Mouse (Mus musculus) hindbrain, embryonic 12.5 days (tissue): ENCODE results near the gene Gm13539. TPM values are rescaled to one million over a fixed set of nuclear protein-coding genes. Genes with fewer than 3 reads are reported as not detected.
"Not testable (repeated sequence)": the region's sequence is repeated elsewhere in the genome, so short reads cannot be mapped to it uniquely, and the experiment has no call there.

Experiments
- ATAC-seq: fragments of 200-750 bp; cut with Nextera tagmentation; 2 replicates; pipeline ENCODE4 v1.8.0; 2017; ENCODE audit warnings: moderate TSS enrichment; ENCODE audit not compliant: low FRiP score
- H3K27ac ChIP-seq: fragments of 300-500 bp; sonication (generic); 2 replicates; pipeline ENCODE4 v1.5.1; 2016; ENCODE audit warnings: mild to moderate bottlenecking
- H3K27me3 ChIP-seq: fragments of 300-500 bp; sonication (generic); 2 replicates; pipeline ENCODE4 v1.6.1; 2016; ENCODE audit warnings: mild to moderate bottlenecking
- H3K36me3 ChIP-seq: fragments of 300-500 bp; sonication (generic); 2 replicates; pipeline ENCODE4 v1.6.1; 2016; ENCODE audit warnings: mild to moderate bottlenecking
- H3K4me1 ChIP-seq: fragments of 300-500 bp; sonication (generic); 2 replicates; pipeline ENCODE4 v1.6.1; 2016
- H3K4me2 ChIP-seq: fragments of 300-500 bp; sonication (generic); replicated peaks from 2 replicates; pipeline ENCODE4 v1.6.1; 2016; ENCODE audit warnings: mild to moderate bottlenecking
- H3K4me3 ChIP-seq: fragments of 300-500 bp; sonication (generic); 2 replicates; pipeline ENCODE4 v1.5.1; 2016; ENCODE audit warnings: mild to moderate bottlenecking
- H3K9ac ChIP-seq: fragments of 300-500 bp; sonication (generic); 2 replicates; pipeline ENCODE4 v1.6.1; 2016; ENCODE audit warnings: mild to moderate bottlenecking, moderate library complexity
- H3K9me3 ChIP-seq: fragments of 300-500 bp; sonication (generic); replicated peaks from 2 replicates; pipeline ENCODE4 v1.6.1; 2016; ENCODE audit warnings: mild to moderate bottlenecking
- WGBS: fragments of 180-500 bp; shearing (Covaris S2); methylation state at CpG from one replicate; pipeline ENCODE4 v1.1.7; 2016; 5-methylcytosine and 5-hydroxymethylcytosine counted together
- polyA plus RNA-seq: library from polyadenylated mRNA; unstranded; fragments of >200 nt; fragmentation: Nextera tagmentation; extraction: Ambion mirVana; gene quantifications from 2 replicates; pipeline ENCODE4 v1.2.1, GENCODE M21; 2016

The Gm13539 gene
- polyA plus RNA-seq: not detected in 2 replicates

DNA sequence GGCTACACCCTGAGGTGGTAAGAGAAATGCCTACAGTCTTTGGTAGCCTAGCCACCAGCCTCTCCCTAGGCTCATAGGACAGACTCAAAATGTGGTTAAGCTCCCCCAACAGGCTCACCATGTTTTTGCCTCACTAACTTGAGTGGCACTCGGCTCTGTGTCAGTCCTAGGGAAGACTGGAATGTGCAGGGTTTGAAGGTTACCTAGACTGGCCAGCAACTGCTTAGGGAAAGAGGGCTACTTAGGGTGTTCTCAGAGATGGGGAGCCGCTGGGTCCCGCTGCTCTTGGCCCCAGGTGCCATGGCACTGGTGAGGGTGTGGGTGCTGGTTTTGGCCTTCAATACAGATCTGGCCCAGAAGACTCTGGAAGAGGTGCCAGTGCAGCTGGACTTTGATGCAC is at the start of gene Gm13539:
TSS of gene Gm13539 (plus strand) at position 301 of the 400 bp plus-strand sequence.
- Histone ChIP-seq H3K9ac (no peak within 1 kb of the TSS), H3K27ac (no peak within 1 kb of the TSS), H3K9me3 (no peaks in the 10 kb centered on the region), H3K4me1 (0 out of 2 replicates have a peak, but pooled peaks cover 6% of the 10 kb centered on the region), H3K36me3 (no peaks in the 10 kb centered on the region), H3K4me3 (no peak within 1 kb of the TSS), H3K4me2 (no peak within 1 kb of the TSS), H3K27me3 (no peaks in the 10 kb centered on the region)
- 91% methylated on average over 3 of the region's 3 CpGs for WGBS
- ATAC-seq: no peak

DNA sequence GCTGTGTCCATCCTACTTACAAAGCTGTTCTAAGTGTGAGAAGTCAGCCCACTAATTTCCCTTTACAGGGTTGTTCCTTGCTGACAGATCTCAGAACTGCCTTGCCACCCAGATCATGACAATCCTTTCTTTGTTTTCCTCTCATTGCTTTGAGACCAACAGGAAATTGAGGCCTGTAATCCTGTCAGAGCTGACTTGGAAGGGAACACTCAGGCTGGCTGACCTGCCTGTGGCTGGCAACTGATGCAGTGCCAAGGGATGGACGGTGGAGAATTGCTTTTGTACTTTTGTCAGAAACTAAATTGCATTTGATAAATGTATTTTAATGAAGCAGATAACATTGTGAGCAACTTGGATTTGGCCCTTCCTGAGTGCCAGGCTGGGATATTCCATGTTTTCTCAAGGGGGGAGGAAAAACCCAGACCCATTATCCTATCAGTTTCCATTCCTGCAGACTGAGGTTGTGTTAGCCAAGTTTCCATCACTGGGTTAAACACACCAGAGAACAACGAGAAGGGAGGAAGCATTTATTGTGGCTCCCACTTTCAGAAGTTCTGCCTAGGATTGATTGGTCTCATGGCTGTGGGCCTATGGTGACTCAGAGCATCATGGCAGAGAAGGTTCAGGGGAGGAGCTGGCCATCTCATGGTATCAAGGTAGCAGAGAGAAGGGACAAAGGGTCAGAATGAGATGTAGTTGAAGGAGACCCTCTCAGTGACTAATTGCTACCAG is 48.7 kb upstream of the Gm13539 start:
- WGBS: 63% methylated on average over 2 of the region's 2 CpGs
- no peak overlapping the region for H3K9ac ChIP-seq
- H3K4me3 ChIP-seq: no peak overlapping the region
- H3K4me2 ChIP-seq: no peak overlapping the region
- ATAC-seq: no peak
- no peaks in the 10 kb centered on the region for H3K27me3 ChIP-seq
- H3K36me3 ChIP-seq: no peaks in the 10 kb centered on the region
- H3K27ac ChIP-seq: no peak overlapping the region
- H3K9me3 ChIP-seq: no peaks in the 10 kb centered on the region
- H3K4me1 ChIP-seq: no peaks in the 10 kb centered on the region

DNA sequence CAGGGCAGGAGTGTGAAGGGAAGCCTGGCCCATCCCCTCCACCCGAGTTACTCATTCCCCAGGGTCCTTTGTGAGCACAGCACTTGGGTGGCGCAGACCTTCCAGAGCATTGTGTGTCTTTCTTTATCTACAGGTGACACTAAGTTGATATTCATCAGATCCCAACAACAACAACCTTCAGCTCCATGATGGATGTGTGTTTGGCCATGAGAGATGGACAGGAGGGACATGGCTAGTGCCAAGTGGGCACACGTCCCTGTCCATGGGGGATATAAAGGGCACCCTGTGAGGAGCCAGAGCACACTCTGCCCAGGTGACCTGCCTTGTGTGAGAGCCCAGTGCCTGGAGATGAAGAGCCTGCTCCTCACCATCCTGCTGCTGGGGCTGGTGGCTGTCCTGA is 45.3 kb upstream of the Gm13539 start, which contains the start of gene Obp2b:
TSS of gene Obp2b (plus strand) at position 301 of the 400 bp plus-strand sequence.
- H3K36me3 ChIP-seq, H3K27ac ChIP-seq, ATAC-seq, H3K4me1 ChIP-seq, H3K4me2 ChIP-seq, H3K4me3 ChIP-seq, H3K9ac ChIP-seq, H3K27me3 ChIP-seq, H3K9me3 ChIP-seq: not testable (repeated sequence)
- 84% methylated on average over 3 of the region's 3 CpGs for WGBS

DNA sequence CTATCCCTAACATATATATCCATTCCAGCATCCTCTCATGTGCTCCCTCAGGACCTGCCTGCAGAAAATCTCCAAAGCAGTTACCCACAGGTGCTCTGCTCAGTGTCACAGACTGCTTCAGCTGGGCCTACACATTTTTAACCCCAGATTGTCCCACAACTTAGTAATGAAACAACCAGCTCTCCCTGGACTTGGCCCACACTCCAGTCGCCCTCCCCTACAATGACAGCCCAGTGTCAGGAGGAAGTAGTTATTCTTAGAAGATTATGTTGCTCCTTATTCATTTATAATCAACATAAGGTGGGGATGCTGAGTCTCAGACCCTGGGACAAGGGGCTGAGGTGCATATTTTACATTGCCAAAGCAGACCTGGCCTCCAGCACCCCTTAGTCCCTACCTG is 40.4 kb upstream of the Gm13539 start:
- no peaks in the 10 kb centered on the region for H3K4me1 ChIP-seq
- ATAC-seq: no peak
- no peaks in the 10 kb centered on the region for H3K36me3 ChIP-seq
- no peak overlapping the region for H3K9ac ChIP-seq
- H3K27ac ChIP-seq: no peak overlapping the region
- 77% methylated on average over 1 of the region's 1 CpGs for WGBS
- no peak overlapping the region for H3K4me3 ChIP-seq
- H3K27me3 ChIP-seq: no peaks in the 10 kb centered on the region
- H3K9me3 ChIP-seq: no peaks in the 10 kb centered on the region
- no peak overlapping the region for H3K4me2 ChIP-seq

DNA sequence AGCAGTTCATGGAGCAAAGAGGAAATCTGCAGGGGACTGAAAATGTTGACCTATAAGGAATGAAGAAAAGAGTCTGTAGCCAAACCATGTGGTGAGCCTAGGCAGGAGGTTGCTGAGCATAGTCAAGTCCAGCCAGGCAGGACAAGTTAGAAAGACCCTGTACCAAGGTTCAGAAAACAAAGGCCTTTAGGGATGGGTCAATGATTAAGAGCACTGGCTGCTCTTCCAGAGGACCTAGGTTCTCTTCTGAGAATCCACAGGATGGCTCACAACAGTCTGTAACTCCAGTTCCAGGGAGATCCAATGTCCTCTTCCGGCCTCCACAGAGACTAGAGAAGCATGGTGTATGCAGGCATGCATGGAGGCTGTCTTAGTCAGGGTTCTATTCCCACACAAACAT is 27.9 kb upstream of the Gm13539 start:
- ATAC-seq: no peak
- 91% methylated on average over 1 of the region's 1 CpGs for WGBS
- no peak overlapping the region for H3K27ac ChIP-seq
- no peak overlapping the region for H3K4me3 ChIP-seq
- H3K9ac ChIP-seq: no peak overlapping the region
- H3K4me2 ChIP-seq: no peak overlapping the region
- H3K27me3 ChIP-seq: no peaks in the 10 kb centered on the region
- no peaks in the 10 kb centered on the region for H3K4me1 ChIP-seq
- H3K36me3 ChIP-seq: no peaks in the 10 kb centered on the region
- no peaks in the 10 kb centered on the region for H3K9me3 ChIP-seq

DNA sequence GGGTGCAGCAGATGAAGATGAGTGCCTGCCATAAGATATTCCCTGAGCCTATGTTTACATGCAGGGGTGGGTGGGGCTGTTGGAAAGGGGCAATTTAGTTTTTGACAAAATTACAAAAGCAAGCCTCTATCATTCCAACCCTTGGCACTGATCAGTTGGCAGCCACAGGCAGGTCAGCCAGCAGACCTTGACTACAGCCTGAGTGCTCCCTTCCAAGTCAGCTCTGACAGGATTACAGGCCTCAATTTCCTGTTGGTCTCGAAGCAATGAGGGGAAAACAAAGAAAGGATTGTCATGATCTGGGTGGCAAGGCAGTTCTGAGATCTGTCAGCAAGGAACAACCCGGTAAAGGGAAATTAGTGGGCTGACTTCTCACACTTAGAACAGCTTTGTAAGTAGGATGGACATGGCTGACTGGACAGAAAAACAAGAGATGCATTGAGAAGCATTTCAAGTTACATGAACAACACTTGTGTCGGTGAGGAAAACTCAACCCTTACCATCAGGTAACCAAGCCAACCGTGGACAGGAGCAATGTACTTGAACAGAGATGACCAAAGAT is 23.9 kb upstream of the Gm13539 start:
- H3K4me3 ChIP-seq: no peak overlapping the region
- H3K27me3 ChIP-seq: no peaks in the 10 kb centered on the region
- H3K27ac ChIP-seq: no peak overlapping the region
- no peaks in the 10 kb centered on the region for H3K4me1 ChIP-seq
- H3K9ac ChIP-seq: no peak overlapping the region
- 56% methylated on average over 4 of the region's 4 CpGs for WGBS
- H3K4me2 ChIP-seq: no peak overlapping the region
- ATAC-seq: no peak
- H3K9me3 ChIP-seq: no peaks in the 10 kb centered on the region
- H3K36me3 ChIP-seq: no peaks in the 10 kb centered on the region

DNA sequence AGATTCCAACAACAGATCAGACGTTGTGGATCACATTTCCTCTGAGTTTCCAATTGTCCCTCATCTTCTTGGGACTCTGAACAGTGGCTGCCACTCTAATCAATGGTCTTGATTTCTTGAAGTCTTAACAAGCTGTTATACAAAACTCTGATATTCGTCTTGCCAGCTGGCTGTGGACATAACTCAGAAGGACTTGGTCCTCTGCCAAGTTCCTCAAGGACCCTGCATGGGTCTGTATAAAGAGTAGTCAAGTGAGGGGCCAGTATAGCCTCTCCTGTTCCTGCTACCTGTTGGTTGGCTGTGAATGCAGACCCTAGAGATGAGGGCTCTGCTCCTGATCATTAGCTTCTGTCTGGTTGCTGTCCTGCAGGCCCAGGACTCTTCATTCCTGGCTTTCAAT is 16.8 kb upstream of the Gm13539 start, which contains the start of gene Lcn3:
TSS of gene Lcn3 (plus strand) at position 301 of the 400 bp plus-strand sequence.
- WGBS: 56% methylated on average over 2 of the region's 2 CpGs
- H3K4me2 ChIP-seq: no peak within 1 kb of the TSS
- no peaks in the 10 kb centered on the region for H3K36me3 ChIP-seq
- H3K4me1 ChIP-seq: no peaks in the 10 kb centered on the region
- no peak within 1 kb of the TSS for H3K4me3 ChIP-seq
- no peaks in the 10 kb centered on the region for H3K27me3 ChIP-seq
- ATAC-seq: no peak
- H3K9ac ChIP-seq: no peak within 1 kb of the TSS
- H3K9me3 ChIP-seq: no peaks in the 10 kb centered on the region
- H3K27ac ChIP-seq: no peak within 1 kb of the TSS

DNA sequence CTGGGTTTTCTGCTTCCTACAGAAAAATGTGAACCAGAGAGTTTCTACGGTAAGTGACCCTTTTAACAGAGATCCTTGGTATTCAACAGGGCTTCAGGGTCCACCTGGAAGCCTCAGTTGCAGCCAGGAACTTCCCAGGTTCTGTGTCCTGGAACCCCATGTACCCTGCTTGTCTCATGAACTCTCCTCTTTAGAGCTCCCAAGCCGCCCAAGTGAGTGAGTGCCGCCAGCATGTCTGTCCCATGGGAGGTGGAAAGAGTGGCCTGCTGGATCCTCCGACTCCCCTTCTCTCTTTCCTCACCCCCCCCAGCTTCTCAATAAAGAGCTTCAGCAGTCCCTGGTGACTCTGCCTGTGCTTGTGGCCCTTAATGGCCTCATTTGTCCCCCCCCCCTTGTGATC is 14.3 kb upstream of the Gm13539 start:
- no peak overlapping the region for H3K4me3 ChIP-seq
- WGBS: 85% methylated on average over 4 of the region's 4 CpGs
- no peaks in the 10 kb centered on the region for H3K9me3 ChIP-seq
- no peak overlapping the region for H3K9ac ChIP-seq
- H3K4me1 ChIP-seq: no peaks in the 10 kb centered on the region
- no peak overlapping the region for H3K4me2 ChIP-seq
- H3K27ac ChIP-seq: no peak overlapping the region
- ATAC-seq: no peak
- H3K27me3 ChIP-seq: no peaks in the 10 kb centered on the region
- no peaks in the 10 kb centered on the region for H3K36me3 ChIP-seq

DNA sequence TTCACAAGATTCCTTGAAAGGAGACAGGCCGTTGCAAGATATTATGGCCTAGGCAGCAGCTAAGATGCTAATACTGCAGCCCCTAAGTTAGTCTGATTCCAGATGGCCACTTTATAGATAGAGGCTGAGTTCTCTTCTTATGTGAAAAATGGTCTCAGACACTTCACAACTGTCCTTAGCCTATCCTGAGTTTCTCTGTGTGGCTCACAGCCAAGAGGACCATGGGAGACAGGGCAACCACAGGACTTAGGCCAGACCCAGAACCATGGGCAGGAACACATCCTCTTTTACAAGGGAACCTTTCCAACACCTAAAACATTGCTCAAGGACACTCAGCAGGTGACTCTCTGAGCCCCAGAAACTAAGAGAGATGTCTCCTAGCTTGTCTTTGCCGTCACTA is 8.6 kb upstream of the Gm13539 start:
- Histone ChIP-seq H3K9ac (no peak overlapping the region), H3K4me2 (no peak overlapping the region), H3K36me3 (no peaks in the 10 kb centered on the region), H3K9me3 (no peaks in the 10 kb centered on the region), H3K4me1 (no peaks in the 10 kb centered on the region), H3K4me3 (no peak overlapping the region), H3K27ac (no peak overlapping the region), H3K27me3 (no peaks in the 10 kb centered on the region)
- no peak for ATAC-seq
- WGBS: 91% methylated on average over 2 of the region's 2 CpGs

DNA sequence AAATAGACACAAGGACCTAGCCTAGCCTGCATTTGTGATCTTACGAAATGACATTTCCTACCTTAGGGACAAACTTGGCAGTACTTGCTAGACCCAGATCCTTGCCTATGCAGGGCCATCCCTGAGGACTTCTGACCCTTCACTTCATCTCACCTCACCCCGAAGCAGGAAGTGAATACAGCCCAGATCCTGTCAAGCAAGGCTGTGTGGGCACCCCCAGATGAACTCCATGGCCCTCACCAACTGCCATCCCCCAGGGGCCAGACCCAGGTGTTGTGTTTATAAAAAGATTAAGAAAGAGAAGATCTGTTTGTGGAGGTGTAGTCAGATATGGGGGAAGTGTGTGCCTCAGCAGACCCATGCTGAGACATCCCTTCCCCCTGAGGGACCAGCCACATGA is 7.4 kb upstream of the Gm13539 start:
- H3K27ac ChIP-seq: no peak overlapping the region
- ATAC-seq: no peak
- no peak overlapping the region for H3K4me2 ChIP-seq
- no peaks in the 10 kb centered on the region for H3K4me1 ChIP-seq
- no peaks in the 10 kb centered on the region for H3K9me3 ChIP-seq
- no peak overlapping the region for H3K9ac ChIP-seq
- WGBS: 82% methylated on average over 2 of the region's 2 CpGs
- no peaks in the 10 kb centered on the region for H3K36me3 ChIP-seq
- H3K27me3 ChIP-seq: no peaks in the 10 kb centered on the region
- H3K4me3 ChIP-seq: no peak overlapping the region

DNA sequence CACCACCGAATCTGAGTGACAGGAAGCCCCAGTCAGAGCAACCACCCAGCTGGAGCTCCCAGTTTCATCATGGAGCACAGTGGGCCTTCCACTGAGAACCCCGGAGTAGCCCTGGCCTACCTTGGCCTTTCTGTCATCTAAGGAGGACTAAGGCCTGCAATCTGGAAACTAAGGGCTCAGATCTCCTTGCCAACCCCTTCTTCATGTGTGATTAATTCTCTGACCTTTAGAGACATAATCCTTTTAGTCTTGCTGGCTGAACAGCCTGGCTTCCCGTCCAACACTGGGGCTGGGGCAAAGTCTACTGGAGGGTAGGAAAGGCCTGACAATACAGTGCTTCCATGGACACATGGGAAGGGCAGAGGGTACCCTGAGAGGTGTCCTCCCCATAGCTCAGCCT is 6.1 kb upstream of the Gm13539 start:
- no peak overlapping the region for H3K4me3 ChIP-seq
- no peak for ATAC-seq
- no peak overlapping the region for H3K27ac ChIP-seq
- 80% methylated on average over 3 of the region's 3 CpGs for WGBS
- H3K27me3 ChIP-seq: no peaks in the 10 kb centered on the region
- no peaks in the 10 kb centered on the region for H3K4me1 ChIP-seq
- H3K9ac ChIP-seq: no peak overlapping the region
- no peaks in the 10 kb centered on the region for H3K9me3 ChIP-seq
- no peak overlapping the region for H3K4me2 ChIP-seq
- H3K36me3 ChIP-seq: no peaks in the 10 kb centered on the region

DNA sequence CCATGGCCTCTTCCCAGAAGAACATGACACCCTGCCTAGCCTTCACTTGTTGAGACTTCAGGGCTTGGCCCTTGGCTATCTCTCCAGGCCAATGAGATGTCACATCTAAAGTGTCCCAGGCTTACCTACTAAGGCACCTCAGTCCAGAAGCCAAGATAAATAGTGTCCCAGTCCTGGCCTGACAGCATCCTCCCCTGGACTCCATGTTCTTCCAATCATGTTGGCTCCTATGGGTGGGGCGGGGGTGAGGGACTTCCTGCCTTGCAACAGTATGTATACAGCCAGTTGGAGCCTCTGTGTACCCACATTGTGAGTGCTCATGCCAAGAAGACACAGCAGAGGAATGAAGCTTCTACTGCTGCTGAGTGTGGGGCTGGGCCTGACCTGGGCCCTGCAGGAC is 5.3 kb upstream of the Gm13539 start, which contains the start of gene Lcn11:
TSS of gene Lcn11 (plus strand) at position 301 of the 400 bp plus-strand sequence.
- Histone ChIP-seq H3K4me2 (no peak within 1 kb of the TSS), H3K36me3 (no peaks in the 10 kb centered on the region), H3K9ac (no peak within 1 kb of the TSS), H3K4me1 (no peaks in the 10 kb centered on the region), H3K4me3 (no peak within 1 kb of the TSS), H3K27me3 (no peaks in the 10 kb centered on the region), H3K27ac (no peak within 1 kb of the TSS), H3K9me3 (no peaks in the 10 kb centered on the region)
- ATAC-seq: no peak
- 89% methylated on average over 1 of the region's 1 CpGs for WGBS

DNA sequence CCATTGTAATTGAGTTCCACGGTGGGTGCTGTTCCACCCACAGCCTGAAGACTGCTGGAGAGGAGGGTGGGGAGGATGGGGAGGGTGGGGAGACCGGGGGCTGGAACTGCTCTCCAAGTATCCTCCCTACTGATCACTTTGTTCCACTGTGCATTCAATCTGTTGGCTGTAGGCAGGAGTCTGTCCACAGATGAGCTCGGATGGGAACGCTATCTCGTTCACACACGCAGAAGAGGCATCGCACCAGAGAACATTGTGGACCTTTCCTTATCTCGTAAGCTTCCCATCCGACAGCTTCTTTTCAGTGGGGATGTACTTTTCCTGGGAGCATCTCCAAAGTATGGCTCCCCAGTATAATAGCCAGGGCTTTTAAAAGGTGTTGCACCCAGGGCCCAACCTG is 3.0 kb upstream of the Gm13539 start:
- no peaks in the 10 kb centered on the region for H3K4me1 ChIP-seq
- H3K4me3 ChIP-seq: no peak overlapping the region
- WGBS: 91% methylated on average over 9 of the region's 9 CpGs
- H3K4me2 ChIP-seq: no peak overlapping the region
- H3K27me3 ChIP-seq: no peaks in the 10 kb centered on the region
- no peaks in the 10 kb centered on the region for H3K9me3 ChIP-seq
- H3K9ac ChIP-seq: no peak overlapping the region
- no peaks in the 10 kb centered on the region for H3K36me3 ChIP-seq
- no peak overlapping the region for H3K27ac ChIP-seq
- ATAC-seq: no peak
